Mouse (Mus musculus) heart, postnatal 25 days (tissue): ENCODE data around the gene Afap1. TPM values are rescaled to one million over a fixed set of nuclear protein-coding genes. Genes with fewer than 3 reads are reported as not detected.
A peak's percentile ranks its signal among the peaks of the same experiment; 100 is the strongest.

ENCODE experiments used
- DNase-seq: peaks from one replicate; pipeline ENCODE4 v3.0.0; 2022; ENCODE audit warnings: low spot score
- intact Hi-C: fragments of 180-260 bp; cut with DNase I; formaldehyde crosslinking; loops from one replicate; pipeline ENCODE4 v1.15.1; 2025
- total RNA-seq, 2 experiments: library from RNA; stranded (reverse); gene quantifications; 2 replicates each; pipeline ENCODE4 v1.2.3; 2021

The Afap1 gene
- total RNA-seq, 2 experiments from 2014 or later: 22.8 to 23.9 TPM

GRCm38 (mm10) chr5:35961271-35961670, 68.2 kb downstream of the Afap1 start:
- no peak for DNase-seq
- intact Hi-C loops: no loop called here

GRCm38 (mm10) chr5:35963635-35964034, 70.5 kb downstream of the Afap1 start:
- DNase-seq: no peak
- intact Hi-C loops: no loop called here

GRCm38 (mm10) chr5:35965036-35965435, 71.9 kb downstream of the Afap1 start:
- no peak for DNase-seq
- intact Hi-C loops: no loop called here

- DNase-seq: no peak
- intact Hi-C loops: loop anchor here (1.0 to 2.0 kb wide), 2 partner anchors 15 to 81 kb away; no protein-coding TSS in a partner anchor
Measured at GRCm38 (mm10) chr5:35969857-35970256, 76.7 kb downstream of the Afap1 start.

- DNase-seq: peak; percentile 20
- intact Hi-C loops: loop anchor here (1.0 to 2.0 kb wide), 2 partner anchors 16 to 81 kb away; no protein-coding TSS in a partner anchor
Measured at GRCm38 (mm10) chr5:35970380-35971105, 77.4 kb downstream of the Afap1 start.

- DNase-seq: peak; percentile 40
- intact Hi-C loops: loop anchor here (1.0 to 2.0 kb wide), 2 partner anchors 17 to 102 kb away; no protein-coding TSS in a partner anchor
Measured at GRCm38 (mm10) chr5:35971841-35972578, 78.9 kb downstream of the Afap1 start.

- intact Hi-C loops: loop anchor here (1.0 kb wide), 1 partner anchor 102 kb away; no protein-coding TSS in a partner anchor
- no peak for DNase-seq
Measured at GRCm38 (mm10) chr5:35972739-35973138, 79.6 kb downstream of the Afap1 start.

- peak; percentile 74 for DNase-seq
- intact Hi-C loops: no loop called here
Measured at GRCm38 (mm10) chr5:35973800-35974199, 80.7 kb downstream of the Afap1 start.

- no peak for DNase-seq
- intact Hi-C loops: no loop called here
Measured at GRCm38 (mm10) chr5:35974265-35974664, 81.1 kb downstream of the Afap1 start.

GRCm38 (mm10) chr5:35975681-35976080, 82.6 kb downstream of the Afap1 start:
- intact Hi-C loops: loop anchor here (1.0 kb wide), 1 partner anchor 86 kb away; no protein-coding TSS in a partner anchor

GRCm38 (mm10) chr5:35980542-35980941, 87.4 kb downstream of the Afap1 start:
- intact Hi-C loops: loop anchor here (5.0 kb wide), 1 partner anchor 37 kb away; no protein-coding TSS in a partner anchor
- no peak for DNase-seq

More at GRCm38 (mm10) chr5:35975681-35976080, 82.6 kb downstream of the Afap1 start:
- DNase-seq: no peak

GRCm38 (mm10) chr5:35981341-35981740, 88.2 kb downstream of the Afap1 start:
- no peak for DNase-seq
- intact Hi-C loops: loop anchor here (5.0 kb wide), 1 partner anchor 36 kb away; no protein-coding TSS in a partner anchor

- intact Hi-C loops: loop anchor here (1.0 to 5.0 kb wide), 2 partner anchors 35 to 414 kb away; no protein-coding TSS in a partner anchor
Measured at GRCm38 (mm10) chr5:35981976-35982375, 88.9 kb downstream of the Afap1 start.

GRCm38 (mm10) chr5:35985611-35986010, 92.5 kb downstream of the Afap1 start:
- intact Hi-C loops: no loop called here
- no peak for DNase-seq

More at GRCm38 (mm10) chr5:35981976-35982375, 88.9 kb downstream of the Afap1 start:
- no peak for DNase-seq

GRCm38 (mm10) chr5:35988085-35988484, 95.0 kb downstream of the Afap1 start:
- DNase-seq: no peak
- intact Hi-C loops: no loop called here

GRCm38 (mm10) chr5:35989506-35989905, 96.4 kb downstream of the Afap1 start:
- intact Hi-C loops: no loop called here
- no peak for DNase-seq

GRCm38 (mm10) chr5:35989986-35990735, 97.0 kb downstream of the Afap1 start:
- no peak for DNase-seq
- intact Hi-C loops: no loop called here

GRCm38 (mm10) chr5:36003797-36004196, 110.7 kb downstream of the Afap1 start:
- no peak for DNase-seq
- intact Hi-C loops: no loop called here

GRCm38 (mm10) chr5:36006106-36006505, 113.0 kb downstream of the Afap1 start:
- intact Hi-C loops: no loop called here
- DNase-seq: no peak

GRCm38 (mm10) chr5:36006586-36006985, 113.5 kb downstream of the Afap1 start:
- DNase-seq: no peak
- intact Hi-C loops: no loop called here
